Mouse (Mus musculus) cortical plate, adult 2 months (tissue): ENCODE results near the gene Papola. TPM values are rescaled to one million over a fixed set of nuclear protein-coding genes. Genes with fewer than 3 reads are reported as not detected.
A peak's percentile ranks its signal among the peaks of the same experiment; 100 is the strongest.

Source experiments
- H3K27ac ChIP-seq: fragments of 200-500 bp; 2 replicates; pipeline ENCODE4 v1.5.1; 2012; ENCODE audit warnings: low read length, control low read depth, inconsistent platforms; ENCODE audit not compliant: insufficient read depth
- H3K4me1 ChIP-seq: fragments of 200-500 bp; 2 replicates; pipeline ENCODE4 v1.6.1; 2011; ENCODE audit warnings: low read length; ENCODE audit not compliant: control insufficient read depth, insufficient read depth
- H3K4me3 ChIP-seq: fragments of 200-500 bp; 2 replicates; pipeline ENCODE4 v1.5.1; 2011; ENCODE audit warnings: mild to moderate bottlenecking, low read length, control low read depth; ENCODE audit not compliant: insufficient read depth
- CTCF ChIP-seq: fragments of 200-500 bp; IDR thresholded peaks from 2 replicates; pipeline ENCODE4 v1.5.1; 2011; ENCODE audit warnings: mild to moderate bottlenecking, control low read depth, low read length; ENCODE audit not compliant: insufficient read depth; ENCODE audit errors: extremely low read depth
- POLR2A ChIP-seq: fragments of 200-500 bp; IDR thresholded peaks from 2 replicates; pipeline ENCODE4 v1.6.1; 2011; ENCODE audit warnings: mild to moderate bottlenecking, low read length, control low read depth; ENCODE audit not compliant: insufficient read depth; ENCODE audit errors: extremely low read depth
- polyA plus RNA-seq: library from polyadenylated mRNA; depleted of rRNA; stranded (reverse); fragments of >200 nt; gene quantifications from 2 replicates; pipeline ENCODE4 v1.2.3, GENCODE M21; 2012; rRNA removed

Gene Papola
- polyA plus RNA-seq, 1 experiment, result 105 TPM

DNA sequence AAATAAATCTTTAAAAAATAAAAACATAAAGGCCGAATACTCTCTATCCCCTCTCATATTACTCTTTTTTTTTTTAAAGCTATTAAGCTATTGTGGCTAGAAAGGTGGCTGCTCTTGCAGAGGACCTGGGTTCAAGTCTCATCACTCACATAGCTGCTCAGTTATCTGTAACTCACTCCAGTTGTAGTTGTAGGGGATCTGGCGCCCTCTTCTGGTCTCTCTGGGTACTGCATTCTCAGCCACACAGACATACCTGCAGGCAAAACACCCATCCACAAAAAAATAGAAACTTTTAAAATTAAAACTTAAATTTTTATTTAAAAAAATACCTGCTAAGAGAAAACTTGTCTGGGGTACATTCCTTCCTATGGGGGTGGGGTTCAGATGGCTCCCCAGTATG lies 88.8 kb downstream of the Papola start:
- Histone ChIP-seq H3K4me3 (no peak overlapping the region), H3K27ac (no peak overlapping the region), H3K4me1 (no peaks in the 10 kb centered on the region)
- TF ChIP-seq POLR2A (no peak), CTCF (peak; percentile 31)

- no peak overlapping the region for H3K27ac ChIP-seq
- no peak overlapping the region for H3K4me3 ChIP-seq
- H3K4me1 ChIP-seq, result no peaks in the 10 kb centered on the region
- TF ChIP-seq POLR2A (no peak), CTCF (no peak)
Observed at GRCm38 (mm10) chr12:105875112-105875511, 90.6 kb downstream of the Papola start.

- no peaks in the 10 kb centered on the region for H3K4me1 ChIP-seq
- no peak overlapping the region for H3K27ac ChIP-seq
- TF ChIP-seq POLR2A (no peak), CTCF (no peak)
- no peak overlapping the region for H3K4me3 ChIP-seq
Observed at GRCm38 (mm10) chr12:105876521-105876920, 92.0 kb downstream of the Papola start.

DNA sequence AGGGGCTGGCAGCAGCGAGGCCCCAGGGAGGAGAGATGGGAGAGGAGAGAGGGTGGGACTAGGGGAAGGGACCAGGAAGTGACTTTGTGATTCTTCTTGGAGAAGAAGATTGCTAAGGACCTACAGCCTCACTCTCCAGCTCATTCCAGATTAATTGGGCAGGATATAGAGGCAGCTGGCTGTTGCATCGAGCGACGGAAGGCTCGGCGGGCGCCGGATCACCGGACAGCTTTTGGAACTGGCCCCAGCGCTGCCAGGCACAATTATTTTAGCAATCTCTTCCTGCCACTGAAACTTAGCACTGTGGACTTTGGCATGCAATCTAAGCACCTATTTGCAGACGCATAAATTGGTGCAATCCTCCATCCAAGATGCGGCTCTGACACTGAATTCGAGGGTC lies 92.4 kb downstream of the Papola start:
- TF ChIP-seq POLR2A, result no peak
- no peak for TF ChIP-seq CTCF
- Histone ChIP-seq H3K27ac (no peak overlapping the region), H3K4me3 (no peak overlapping the region), H3K4me1 (no peaks in the 10 kb centered on the region)

DNA sequence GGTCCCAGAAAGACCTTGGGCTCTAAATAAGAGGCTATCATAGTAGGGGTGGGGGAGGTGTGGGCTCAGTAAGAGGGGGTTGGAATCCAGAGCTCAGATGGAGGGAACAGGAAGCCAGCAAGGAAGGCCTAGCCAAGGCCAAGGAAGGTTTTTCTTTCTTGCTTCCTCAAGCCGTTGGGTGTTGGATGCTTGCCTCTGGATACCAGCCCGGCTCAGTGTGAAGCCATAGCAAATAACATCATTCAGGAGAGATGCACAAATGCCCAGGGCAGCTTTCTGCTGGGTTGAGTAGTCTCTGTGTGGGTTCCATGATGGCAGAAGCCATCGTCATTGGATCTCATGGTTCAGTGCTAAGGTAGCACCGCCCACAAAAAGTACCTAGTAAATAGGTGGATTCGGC lies 94.3 kb downstream of the Papola start:
- H3K4me3 ChIP-seq, result no peak overlapping the region
- no peaks in the 10 kb centered on the region for H3K4me1 ChIP-seq
- H3K27ac ChIP-seq, result no peak overlapping the region
- no peak for TF ChIP-seq POLR2A
- TF ChIP-seq CTCF, result no peak

DNA sequence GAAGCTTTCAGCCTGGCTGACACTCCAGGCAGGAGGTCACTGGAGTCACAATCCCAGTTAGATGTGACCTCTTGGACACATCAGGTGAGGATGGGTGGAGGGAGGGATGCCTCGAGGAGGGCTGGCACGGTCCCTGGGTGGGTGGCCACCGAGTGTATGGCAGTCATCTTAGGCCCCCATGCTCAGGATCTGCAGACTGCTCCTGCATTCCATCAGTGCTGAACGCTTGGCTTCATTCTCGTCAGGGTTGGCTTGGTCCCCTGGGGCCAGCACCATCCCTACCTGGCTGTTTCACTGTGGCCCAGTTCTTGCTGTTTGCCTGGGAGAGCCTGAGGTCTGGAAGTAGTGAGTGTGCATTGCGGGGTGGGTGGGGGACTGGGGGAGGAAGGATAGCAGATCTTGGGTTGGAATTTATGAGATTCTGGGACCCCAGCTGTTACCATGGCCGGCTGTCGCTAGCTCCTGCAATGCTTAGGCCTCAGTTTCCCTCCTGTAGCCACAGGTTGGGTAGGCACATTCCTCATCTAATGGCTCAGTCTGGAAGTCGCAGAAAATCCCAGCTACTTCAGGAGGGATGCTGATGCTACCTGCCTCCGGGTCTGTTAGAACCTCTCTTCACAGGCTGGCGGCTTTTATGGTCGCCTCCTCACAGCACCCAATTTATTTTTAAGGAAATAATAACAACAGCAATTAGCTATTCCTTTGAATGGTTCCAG lies 99.5 kb downstream of the Papola start:
- H3K4me1 ChIP-seq, result no peaks in the 10 kb centered on the region
- H3K4me3 ChIP-seq, result no peak overlapping the region

GRCm38 (mm10) chr12:105884515-105885323 lies 100.2 kb downstream of the Papola start:
- no peak for TF ChIP-seq CTCF
- TF ChIP-seq POLR2A, result no peak
- H3K4me1 ChIP-seq, result no peaks in the 10 kb centered on the region
- no peak overlapping the region for H3K27ac ChIP-seq
- H3K4me3 ChIP-seq, result no peak overlapping the region

More for the DNA sequence above, 99.5 kb downstream of the Papola start:
- no peak overlapping the region for H3K27ac ChIP-seq
- no peak for TF ChIP-seq POLR2A
- TF ChIP-seq CTCF, result no peak

Other genes starting within 250 kb of the Papola start
- gene Bdkrb2, start 221.5 kb upstream of the Papola start, polyA plus RNA-seq, result 0.26 and 0.38 TPM in 2 replicates
- 0.06 TPM in 1 of 2 replicates, not detected in the other for gene Bdkrb1, start 181.6 kb upstream of the Papola start, polyA plus RNA-seq
- gene Gskip, start 99.9 kb upstream of the Papola start, polyA plus RNA-seq, result 22.5 and 23.2 TPM in 2 replicates
- gene Atg2b, start 99.5 kb upstream of the Papola start, polyA plus RNA-seq, result 31.2 and 32.6 TPM in 2 replicates
- 0.66 and 2.1 TPM in 2 replicates for gene Ak7, start 78.7 kb upstream of the Papola start, polyA plus RNA-seq
- gene Vrk1, start 225.5 kb downstream of the Papola start, polyA plus RNA-seq, result 14.0 and 15.5 TPM in 2 replicates